Mouse (Mus musculus): ENCODE measurements around the gene Ap1s3.
A peak's percentile ranks its signal among the peaks of the same experiment; 100 is the strongest.
"Not testable (repeated sequence)": the region's sequence is repeated elsewhere in the genome, so short reads cannot be mapped to it uniquely, and the experiment has no call there.

The Ap1s3 gene

GRCm38 (mm10) chr1:79669419-79669974 is 2.3 kb downstream of the Ap1s3 start:
- no peak for DNase-seq (ENCODE audit: low read depth, low spot score)

GRCm38 (mm10) chr1:79664911-79665310 is 6.9 kb downstream of the Ap1s3 start:
- no peak for DNase-seq (ENCODE audit: low read depth, low spot score)

- no peak for DNase-seq (ENCODE audit: low read depth, low spot score)
Measured at GRCm38 (mm10) chr1:79659598-79659997, 12.2 kb downstream of the Ap1s3 start.

- no peak for DNase-seq (ENCODE audit: low read depth, low spot score)
Measured at GRCm38 (mm10) chr1:79657411-79657810, 14.4 kb downstream of the Ap1s3 start.

GRCm38 (mm10) chr1:79655819-79656555 is 15.8 kb downstream of the Ap1s3 start:
- DNase-seq (ENCODE audit: low read depth, low spot score), result no peak

GRCm38 (mm10) chr1:79654948-79655347 is 16.8 kb downstream of the Ap1s3 start:
- no peak for DNase-seq (ENCODE audit: low read depth, low spot score)

GRCm38 (mm10) chr1:79643411-79644110 is 28.2 kb downstream of the Ap1s3 start:
- no peak for DNase-seq (ENCODE audit: low read depth, low spot score)

GRCm38 (mm10) chr1:79642680-79643079 is 29.1 kb downstream of the Ap1s3 start:
- no peak for DNase-seq (ENCODE audit: low read depth, low spot score)

GRCm38 (mm10) chr1:79641355-79641754 is 30.4 kb downstream of the Ap1s3 start:
- no peak for DNase-seq (ENCODE audit: low read depth, low spot score)

- peak; percentile 68 for DNase-seq (ENCODE audit: low read depth, low spot score)
Measured at GRCm38 (mm10) chr1:79640151-79640550, 31.6 kb downstream of the Ap1s3 start.

- DNase-seq (ENCODE audit: low read depth, low spot score), result no peak
Measured at GRCm38 (mm10) chr1:79639683-79640082, 32.1 kb downstream of the Ap1s3 start.

- no peak for DNase-seq (ENCODE audit: low read depth, low spot score)
Measured at GRCm38 (mm10) chr1:79639107-79639506, 32.7 kb downstream of the Ap1s3 start.

GRCm38 (mm10) chr1:79637768-79638167 is 34.0 kb downstream of the Ap1s3 start:
- no peak for DNase-seq (ENCODE audit: low read depth, low spot score)

GRCm38 (mm10) chr1:79631521-79631920 is 40.3 kb downstream of the Ap1s3 start:
- no peak for DNase-seq (ENCODE audit: low read depth, low spot score)

GRCm38 (mm10) chr1:79629726-79630125 is 42.0 kb downstream of the Ap1s3 start:
- no peak for DNase-seq (ENCODE audit: low read depth, low spot score)

GRCm38 (mm10) chr1:79626140-79626539 is 45.6 kb downstream of the Ap1s3 start:
- no peak for DNase-seq (ENCODE audit: low read depth, low spot score)

GRCm38 (mm10) chr1:79619434-79619833 is 52.3 kb downstream of the Ap1s3 start:
- no peak for DNase-seq (ENCODE audit: low read depth, low spot score)

- DNase-seq (ENCODE audit: low read depth, low spot score), result no peak
Measured at GRCm38 (mm10) chr1:79616492-79616891, 55.3 kb downstream of the Ap1s3 start.

GRCm38 (mm10) chr1:79614456-79614855 is 57.3 kb downstream of the Ap1s3 start:
- DNase-seq (ENCODE audit: low read depth, low spot score), result no peak

- DNase-seq (ENCODE audit: low read depth, low spot score), result not testable (repeated sequence)
Measured at GRCm38 (mm10) chr1:79611271-79611670, 60.5 kb downstream of the Ap1s3 start.

- DNase-seq (ENCODE audit: low read depth, low spot score), result not testable (repeated sequence)
Measured at GRCm38 (mm10) chr1:79608856-79609255, 62.9 kb downstream of the Ap1s3 start.

GRCm38 (mm10) chr1:79602500-79602899 is 69.3 kb downstream of the Ap1s3 start:
- no peak for DNase-seq (ENCODE audit: low read depth, low spot score)
